Mouse (Mus musculus) myocyte (in vitro differentiated cells): ENCODE measurements around the gene Bbs10.

Source experiments
- E2F4 ChIP-seq: IDR thresholded peaks from one replicate; pipeline ENCODE4 v1.6.1; 2011; ENCODE audit warnings: mild to moderate bottlenecking, control low read depth, moderate library complexity; ENCODE audit not compliant: insufficient read depth
- MYOG ChIP-seq, 3 experiments: IDR thresholded peaks; one replicate each; pipeline ENCODE4 v1.6.1; 2011; ENCODE audit warnings: control low read depth in 2 of 3, low read depth in 2 of 3, mild to moderate bottlenecking in 2 of 3; ENCODE audit not compliant: insufficient read length in 2 of 3, control insufficient read depth in 1 of 3, insufficient read depth in 1 of 3
- POLR2A ChIP-seq: IDR thresholded peaks from one replicate; pipeline ENCODE4 v1.6.1; 2011; ENCODE audit warnings: low read depth, mild to moderate bottlenecking, control low read depth, moderate library complexity; ENCODE audit not compliant: insufficient read length
- POLR2AphosphoS2 ChIP-seq: IDR thresholded peaks from one replicate; pipeline ENCODE4 v1.6.1; 2011; ENCODE audit warnings: low read depth, control low read depth; ENCODE audit not compliant: insufficient read length
- REST ChIP-seq: IDR thresholded peaks from one replicate; pipeline ENCODE4 v1.6.1; 2011; ENCODE audit warnings: mild to moderate bottlenecking, control low read depth, moderate library complexity; ENCODE audit not compliant: insufficient read depth, insufficient read length
- TCF12 ChIP-seq: IDR thresholded peaks from one replicate; pipeline ENCODE4 v1.6.1; 2011; ENCODE audit warnings: mild to moderate bottlenecking, control low read depth; ENCODE audit not compliant: poor library complexity, insufficient read depth, severe bottlenecking

- TF ChIP-seq POLR2A (no peak), TCF12 (no peak), MYOG (IDR thresholded peaks at IDR 0.05; ENCODE audit: control insufficient read depth in 1 of 3, insufficient read depth in 1 of 3, insufficient read length in 2 of 3, low read depth in 2 of 3) (no peak), E2F4 (no peak), REST (no peak), POLR2AphosphoS2 (no peak)
Measured at GRCm38 (mm10) chr10:111334902-111335301, 36.4 kb downstream of the Bbs10 start.
